In genomic region chr10:36795311-36795710, GRCm38 (mm10) we compare ENCODE assay signal across 12 mouse cellular contexts.
"Had no signal": no experiment of that assay in that cellular context is flagged by ENCODE, and none has a peak within 500 bp of the region (broad histone marks: within the 10 kb centered on the region; RNA-seq: fewer than 3 reads in every experiment).

No protein-coding gene starts in this region.

- H3K36me3 ChIP-seq: liver, embryonic 13.5 days had no signal

- DNase-seq: kidney, adult 2 months; kidney, postnatal 14 days; kidney, postnatal 4 days; left cerebral cortex, postnatal 4 days; liver, embryonic 13.5 days; lung, adult 2 months; lung, postnatal 14 days; lung, postnatal 4 days; midbrain, embryonic 14.5 days; thymus, adult 18-20 months; thymus, postnatal 36 days had no signal

- H3K4me3 ChIP-seq: liver, embryonic 13.5 days had no signal

- H3K9me3 ChIP-seq: liver, embryonic 13.5 days had no signal

- H3K9ac ChIP-seq: liver, embryonic 13.5 days had no signal

- H3K4me2 ChIP-seq: liver, embryonic 13.5 days; midbrain, embryonic 11.5 days had no signal

- H3K27ac ChIP-seq: liver, embryonic 13.5 days had no signal

- H3K4me1 ChIP-seq: liver, embryonic 13.5 days had no signal

- H3K27me3 ChIP-seq: liver, embryonic 13.5 days had no signal
